Mouse (Mus musculus) liver, postnatal 0 days (tissue): ENCODE data around the gene Prune1.

Experiments used
- CTCF ChIP-seq: sonication (generic); IDR thresholded peaks from 2 replicates; pipeline ENCODE4 v1.5.1; 2016; ENCODE audit warnings: antibody characterized with exemption, low read depth
- EP300 ChIP-seq: IDR thresholded peaks from 2 replicates; pipeline ENCODE4 v1.6.1; 2016; ENCODE audit warnings: antibody characterized with exemption, low read depth, mild to moderate bottlenecking

- TF ChIP-seq CTCF, result no peak
- TF ChIP-seq EP300, result no peak
These were observed 49.7 kb upstream of the Prune1 start for GRCm38 (mm10) chr3:95331528-95331927.
